Mouse (Mus musculus): Measurements from ENCODE around the gene Kctd20.

- no peak for TF ChIP-seq CTCF (conservative IDR thresholded peaks at IDR 0.05; ENCODE audit: low read length)
- TF ChIP-seq NANOG (IDR thresholded peaks at IDR 0.05; ENCODE audit: borderline replicate concordance, low read length), result no peak
- no peak for TF ChIP-seq POU5F1 (IDR thresholded peaks at IDR 0.05; ENCODE audit: borderline replicate concordance, low read length)
Observed at GRCm38 (mm10) chr17:28967021-28967610, 15.4 kb downstream of the Kctd20 start.
